Mouse (Mus musculus): ENCODE results near the gene Exd1. TPM values are rescaled to one million over a fixed set of nuclear protein-coding genes. Genes with fewer than 3 reads are reported as not detected.
"Not testable (repeated sequence)": the region's sequence is repeated elsewhere in the genome, so short reads cannot be mapped to it uniquely, and the experiment has no call there.

Gene Exd1
- polyA plus RNA-seq, 1 experiment from 2014 or later: 0.71 TPM

DNA sequence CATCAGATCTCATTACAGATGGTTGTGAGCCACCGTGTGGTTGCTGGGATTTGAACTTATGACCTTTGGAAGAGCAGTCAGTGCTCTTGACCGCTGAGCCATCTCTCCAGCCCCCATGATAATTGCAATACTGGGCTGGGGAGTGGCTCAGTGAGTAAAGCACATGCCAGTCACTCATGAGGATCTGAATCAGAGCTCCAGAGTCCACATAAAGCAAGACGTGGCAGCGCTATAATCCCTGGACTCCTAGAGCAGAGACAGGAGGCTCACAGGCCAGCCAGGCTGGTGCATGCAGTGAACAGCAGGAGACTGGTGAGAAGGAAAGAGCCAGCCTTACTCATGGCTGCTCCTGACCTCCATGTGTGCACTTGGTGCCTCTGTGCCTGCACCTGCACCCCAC, 22.0 kb downstream of the Exd1 start:
- Histone ChIP-seq H3K4me1 (no peaks in the 10 kb centered on the region), H3K4me2 (no peak overlapping the region), H3K4me3 (replicated peaks) (no peak overlapping the region), H3K27ac (no peak overlapping the region), H3K9ac (no peak overlapping the region), H3K9me3 (replicated peaks) (no peaks in the 10 kb centered on the region), H3K27me3 (no peaks in the 10 kb centered on the region), H3K36me3 (no peaks in the 10 kb centered on the region)
- ATAC-seq (replicated peaks; ENCODE audit: low FRiP score): no peak
- 42% methylated on average over 4 of the region's 4 CpGs for WGBS

DNA sequence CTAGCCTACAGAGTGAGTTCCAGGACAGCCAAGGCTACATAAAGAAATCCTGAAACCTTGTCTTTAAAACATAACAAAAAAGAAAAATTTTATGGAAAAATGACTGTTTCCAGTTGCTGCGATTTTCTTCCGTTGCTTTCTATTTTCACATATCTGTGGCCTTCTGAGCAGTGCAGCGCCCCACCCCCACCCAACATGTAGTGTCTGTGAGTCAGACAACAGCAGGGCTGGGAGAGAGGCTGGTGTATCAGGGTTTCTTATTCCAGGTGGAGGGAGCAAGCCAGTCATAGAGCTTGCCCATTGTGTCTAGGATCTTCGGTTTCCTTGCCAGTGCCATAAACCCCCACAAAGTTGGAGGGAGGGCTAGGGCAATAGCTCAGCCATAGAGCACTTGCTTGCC, 23.6 kb downstream of the Exd1 start:
- Histone ChIP-seq H3K9me3 (replicated peaks) (no peaks in the 10 kb centered on the region), H3K27ac (no peak overlapping the region), H3K36me3 (no peaks in the 10 kb centered on the region), H3K4me2 (no peak overlapping the region), H3K4me1 (no peaks in the 10 kb centered on the region), H3K9ac (no peak overlapping the region), H3K27me3 (no peaks in the 10 kb centered on the region), H3K4me3 (replicated peaks) (no peak overlapping the region)
- WGBS: 73% methylated on average over 4 of the region's 4 CpGs
- no peak for ATAC-seq (replicated peaks; ENCODE audit: low FRiP score)

DNA sequence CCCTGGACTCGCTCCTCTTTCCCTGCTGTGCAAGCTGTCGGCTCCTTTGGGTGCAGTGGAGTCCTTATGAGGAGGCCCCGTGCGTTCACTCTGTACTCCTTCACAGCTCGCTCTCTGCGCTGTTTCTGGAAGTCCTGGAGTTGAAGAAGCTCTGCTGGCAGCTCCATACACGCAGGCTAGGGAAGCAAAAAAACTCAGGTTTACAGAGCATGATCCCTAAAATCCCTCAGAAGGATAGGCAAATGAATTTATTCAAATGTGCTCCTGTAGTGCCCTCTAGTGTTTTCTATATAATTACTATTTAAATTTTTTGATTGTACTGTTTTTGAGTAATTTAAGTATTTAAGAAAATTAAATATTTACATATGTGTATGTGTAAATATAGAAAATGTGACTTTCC, 26.9 kb downstream of the Exd1 start:
- Histone ChIP-seq H3K27me3 (no peaks in the 10 kb centered on the region), H3K9ac (no peak overlapping the region), H3K4me3 (replicated peaks) (no peak overlapping the region), H3K4me2 (no peak overlapping the region), H3K9me3 (replicated peaks) (no peaks in the 10 kb centered on the region), H3K36me3 (no peaks in the 10 kb centered on the region), H3K27ac (no peak overlapping the region), H3K4me1 (no peaks in the 10 kb centered on the region)
- no peak for ATAC-seq (replicated peaks; ENCODE audit: low FRiP score)
- WGBS: 76% methylated on average over 7 of the region's 7 CpGs

DNA sequence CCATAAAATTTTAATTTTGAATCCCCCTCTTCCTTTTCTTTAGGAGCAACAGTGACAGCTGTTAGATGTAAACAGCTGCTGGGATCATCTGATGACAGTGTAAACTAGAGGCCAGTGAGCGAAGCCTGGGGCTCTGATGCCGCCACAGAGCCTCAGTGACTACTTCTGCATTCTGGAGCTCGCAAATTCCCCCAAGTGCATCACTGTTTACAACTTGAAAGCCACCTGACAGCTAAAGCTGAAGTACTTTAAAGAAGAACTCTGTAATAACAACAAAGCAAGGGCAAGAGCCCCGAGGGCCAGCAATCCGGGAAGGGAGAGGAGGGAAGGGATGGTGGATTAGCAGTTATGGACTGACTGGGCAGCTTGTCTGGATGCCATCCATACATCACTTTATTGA, 30.6 kb downstream of the Exd1 start:
- no peak overlapping the region for H3K9ac ChIP-seq
- ATAC-seq (replicated peaks; ENCODE audit: low FRiP score): no peak
- no peaks in the 10 kb centered on the region for H3K36me3 ChIP-seq
- no peaks in the 10 kb centered on the region for H3K27me3 ChIP-seq
- no peak overlapping the region for H3K4me2 ChIP-seq
- H3K4me1 ChIP-seq: no peaks in the 10 kb centered on the region
- no peaks in the 10 kb centered on the region for H3K9me3 ChIP-seq (replicated peaks)
- H3K27ac ChIP-seq: no peak overlapping the region
- H3K4me3 ChIP-seq (replicated peaks): no peak overlapping the region
- 43% methylated on average over 5 of the region's 5 CpGs for WGBS

DNA sequence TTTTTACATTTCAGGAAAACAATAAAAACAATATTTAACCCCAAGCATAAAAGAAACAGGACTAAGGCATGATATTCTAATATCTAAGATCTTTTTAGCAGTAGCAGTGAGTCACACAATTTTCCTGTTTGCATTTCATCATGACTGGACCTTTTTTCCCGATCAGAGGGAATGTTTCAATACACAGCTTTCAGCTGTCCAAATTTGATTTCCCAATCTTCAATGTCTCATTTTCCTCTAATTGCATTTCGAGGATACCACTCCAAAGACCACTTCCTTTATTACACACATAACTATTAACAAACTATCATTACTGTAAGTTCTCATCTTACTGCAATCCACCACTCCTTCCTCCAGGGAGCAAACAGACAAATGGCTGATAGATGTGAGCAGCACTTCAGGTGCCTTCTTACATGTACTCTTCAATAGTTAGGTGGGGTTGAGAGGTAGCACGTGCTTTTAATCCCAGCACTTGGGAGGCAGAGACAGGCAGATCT, 33.4 kb downstream of the Exd1 start:
- Histone ChIP-seq H3K27me3 (no peaks in the 10 kb centered on the region), H3K4me2 (no peak overlapping the region), H3K9me3 (replicated peaks) (no peaks in the 10 kb centered on the region), H3K4me3 (replicated peaks) (no peak overlapping the region), H3K27ac (no peak overlapping the region), H3K36me3 (no peaks in the 10 kb centered on the region), H3K9ac (no peak overlapping the region), H3K4me1 (no peaks in the 10 kb centered on the region)
- WGBS: 84% methylated on average over 3 of the region's 3 CpGs
- ATAC-seq (replicated peaks; ENCODE audit: low FRiP score): no peak

DNA sequence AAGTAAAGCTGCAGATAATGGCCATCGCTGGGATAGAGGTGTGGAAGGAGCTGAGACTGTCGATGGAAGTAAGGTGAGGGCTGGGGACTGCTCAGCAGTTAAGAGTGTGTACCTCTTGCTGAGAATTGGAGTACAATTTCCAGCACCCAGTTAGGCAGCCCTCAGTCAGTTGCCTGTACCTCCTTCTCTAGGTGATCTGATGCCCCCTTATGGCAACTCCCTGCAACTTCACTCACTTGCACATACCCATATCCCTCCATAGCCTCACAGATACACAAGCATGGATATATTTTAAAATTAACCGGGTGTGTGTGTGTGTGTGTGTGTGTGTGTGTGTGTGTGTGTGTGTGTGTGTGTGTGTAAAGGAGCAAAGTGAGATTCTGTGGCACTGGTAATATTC, 35.1 kb downstream of the Exd1 start:
- no peak for ATAC-seq (replicated peaks; ENCODE audit: low FRiP score)
- 84% methylated on average over 3 of the region's 3 CpGs for WGBS
- H3K4me1 ChIP-seq: no peaks in the 10 kb centered on the region
- H3K9me3 ChIP-seq (replicated peaks): no peaks in the 10 kb centered on the region
- no peak overlapping the region for H3K9ac ChIP-seq
- H3K27me3 ChIP-seq: no peaks in the 10 kb centered on the region
- no peak overlapping the region for H3K27ac ChIP-seq
- H3K4me3 ChIP-seq (replicated peaks): no peak overlapping the region
- no peaks in the 10 kb centered on the region for H3K36me3 ChIP-seq
- no peak overlapping the region for H3K4me2 ChIP-seq

DNA sequence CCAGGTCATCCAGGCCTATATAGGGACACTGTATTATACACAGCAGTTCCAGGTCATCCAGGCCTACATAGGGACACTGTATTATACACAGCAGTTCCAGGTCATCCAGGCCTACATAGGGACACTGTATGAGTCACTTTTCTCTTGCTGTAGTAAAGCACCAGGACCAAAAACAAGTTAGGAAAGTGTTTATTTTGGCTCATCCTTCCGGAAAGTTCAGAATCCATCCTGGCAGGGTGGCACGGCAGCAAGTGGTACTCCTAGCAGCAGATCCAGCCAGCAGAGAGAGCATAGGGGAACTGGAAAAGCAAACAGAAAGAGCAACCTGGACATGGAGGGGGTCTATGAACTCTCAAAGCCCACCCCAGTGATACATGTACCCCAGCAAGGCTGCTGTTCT, 36.6 kb downstream of the Exd1 start:
- no peaks in the 10 kb centered on the region for H3K27me3 ChIP-seq
- H3K9ac ChIP-seq: no peak overlapping the region
- ATAC-seq (replicated peaks; ENCODE audit: low FRiP score): no peak
- 78% methylated on average over 2 of the region's 2 CpGs for WGBS
- H3K4me1 ChIP-seq: no peaks in the 10 kb centered on the region
- no peak overlapping the region for H3K4me3 ChIP-seq (replicated peaks)
- no peaks in the 10 kb centered on the region for H3K36me3 ChIP-seq
- no peaks in the 10 kb centered on the region for H3K9me3 ChIP-seq (replicated peaks)
- no peak overlapping the region for H3K27ac ChIP-seq
- no peak overlapping the region for H3K4me2 ChIP-seq

DNA sequence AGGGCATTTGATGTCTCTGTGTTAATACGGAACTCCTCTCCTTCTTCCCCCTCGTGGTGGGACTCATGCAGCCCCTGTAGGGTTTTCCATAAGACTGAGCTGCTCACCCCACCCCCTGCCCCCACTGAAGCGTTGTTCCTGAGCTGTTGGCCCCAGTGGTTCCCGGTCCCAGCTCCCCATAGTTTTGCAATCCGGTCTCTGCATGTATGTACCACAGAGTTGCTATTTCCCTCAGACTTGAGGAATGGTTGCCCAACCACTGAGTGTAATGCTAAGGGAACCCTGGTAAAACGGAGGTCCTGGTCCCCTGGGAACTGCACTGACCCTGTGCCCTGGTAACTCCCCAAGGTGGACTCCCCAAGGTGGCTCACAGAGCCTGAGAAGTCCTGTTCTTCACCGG, 38.9 kb downstream of the Exd1 start:
- H3K36me3 ChIP-seq; ATAC-seq (replicated peaks; ENCODE audit: low FRiP score): not testable (repeated sequence)
- WGBS: 66% methylated on average over 7 of the region's 7 CpGs

DNA sequence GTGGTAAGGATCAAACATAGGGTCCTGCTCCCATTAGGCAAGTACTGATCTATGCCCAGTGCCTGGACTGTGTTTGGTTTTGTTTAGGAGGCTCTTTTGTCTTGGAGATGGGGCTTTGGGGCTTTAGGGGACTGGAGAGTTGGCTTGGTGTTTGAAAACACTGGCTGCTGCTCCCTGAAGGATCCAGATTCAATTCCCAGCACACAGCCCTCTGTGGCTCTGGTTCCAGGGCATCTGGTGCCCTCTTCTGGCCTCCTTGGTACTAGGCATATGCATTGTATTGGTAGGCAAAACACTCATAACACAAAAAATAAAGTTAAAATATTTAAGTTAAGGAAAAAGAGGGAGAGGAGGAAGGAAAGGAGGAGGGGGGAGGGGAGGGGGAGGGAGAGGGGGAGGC, 40.3 kb downstream of the Exd1 start:
- H3K27ac ChIP-seq: no peak overlapping the region
- no peaks in the 10 kb centered on the region for H3K4me1 ChIP-seq
- no peak overlapping the region for H3K4me3 ChIP-seq (replicated peaks)
- no peaks in the 10 kb centered on the region for H3K27me3 ChIP-seq
- no peak for ATAC-seq (replicated peaks; ENCODE audit: low FRiP score)
- no peak overlapping the region for H3K9ac ChIP-seq
- H3K9me3 ChIP-seq (replicated peaks): no peaks in the 10 kb centered on the region
- no peaks in the 10 kb centered on the region for H3K36me3 ChIP-seq
- no peak overlapping the region for H3K4me2 ChIP-seq

More for the DNA sequence above, 38.9 kb downstream of the Exd1 start:
- not testable (repeated sequence) for H3K9ac ChIP-seq; H3K4me3 ChIP-seq (replicated peaks); H3K27me3 ChIP-seq; H3K9me3 ChIP-seq (replicated peaks); H3K27ac ChIP-seq; H3K4me1 ChIP-seq; H3K4me2 ChIP-seq

DNA sequence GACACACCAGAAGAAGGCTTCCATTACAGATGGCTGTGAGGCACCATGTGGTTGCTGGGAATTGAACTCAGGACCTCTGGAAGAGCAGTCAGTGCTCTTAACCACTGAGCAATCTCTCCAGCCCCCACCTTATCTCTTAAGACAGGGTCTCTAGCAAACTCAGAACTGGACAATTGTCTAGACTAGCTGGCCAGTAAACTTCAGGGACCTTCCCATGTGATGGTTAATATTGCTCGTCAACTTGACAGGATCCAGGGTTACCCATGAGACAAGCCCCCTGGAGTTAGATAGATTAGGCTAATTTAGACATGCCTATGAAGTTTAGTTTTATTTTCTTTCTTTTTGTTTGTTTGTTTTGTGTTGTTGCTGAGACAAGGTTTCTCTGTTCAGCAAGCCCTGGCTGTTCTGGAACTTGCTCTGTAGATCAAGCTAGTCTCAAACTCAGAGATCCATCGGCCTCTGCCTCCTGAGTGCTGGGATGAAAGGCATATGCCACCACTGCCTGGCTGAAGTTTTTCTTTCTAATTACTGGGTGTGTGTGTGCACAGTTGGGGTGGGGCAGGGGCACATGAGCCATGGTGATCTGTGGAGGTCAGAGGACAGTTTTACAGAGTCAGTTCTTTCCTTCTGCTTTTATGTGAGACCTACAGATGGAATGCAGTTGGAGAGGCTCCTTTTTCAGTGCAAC, 46.3 kb downstream of the Exd1 start:
- H3K9me3 ChIP-seq (replicated peaks): no peaks in the 10 kb centered on the region
- 82% methylated on average over 2 of the region's 2 CpGs for WGBS
- no peak overlapping the region for H3K27ac ChIP-seq

DNA sequence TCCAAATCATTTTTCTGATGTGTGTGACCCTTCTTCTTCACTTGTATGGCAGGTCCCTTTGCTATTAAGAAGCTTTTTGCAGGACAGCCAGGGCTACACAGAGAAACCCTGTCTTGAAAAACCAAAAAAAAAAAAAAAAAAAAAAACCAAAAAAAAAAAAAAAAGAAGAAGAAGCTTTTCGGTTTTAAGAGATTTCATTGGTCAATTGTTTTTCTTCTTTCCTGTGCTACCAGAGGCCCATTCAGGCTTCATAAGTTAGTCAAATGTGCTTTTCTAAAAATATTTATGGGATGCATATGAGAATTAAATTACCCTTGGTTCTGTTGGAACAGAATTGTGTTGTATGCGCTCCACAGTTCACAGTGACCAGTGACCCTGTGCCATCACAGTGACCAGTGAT, 48.6 kb downstream of the Exd1 start:
- H3K4me3 ChIP-seq (replicated peaks): no peak overlapping the region
- H3K4me2 ChIP-seq: no peak overlapping the region
- no peaks in the 10 kb centered on the region for H3K27me3 ChIP-seq
- H3K27ac ChIP-seq: no peak overlapping the region
- no peaks in the 10 kb centered on the region for H3K36me3 ChIP-seq
- H3K4me1 ChIP-seq: no peaks in the 10 kb centered on the region
- no peaks in the 10 kb centered on the region for H3K9me3 ChIP-seq (replicated peaks)
- no peak overlapping the region for H3K9ac ChIP-seq
- WGBS: 75% methylated on average over 2 of the region's 2 CpGs
- no peak for ATAC-seq (replicated peaks; ENCODE audit: low FRiP score)

More for the DNA sequence above, 46.3 kb downstream of the Exd1 start:
- no peak for ATAC-seq (replicated peaks; ENCODE audit: low FRiP score)
- Histone ChIP-seq H3K9ac (no peak overlapping the region), H3K27me3 (no peaks in the 10 kb centered on the region), H3K36me3 (no peaks in the 10 kb centered on the region), H3K4me1 (no peaks in the 10 kb centered on the region), H3K4me3 (replicated peaks) (no peak overlapping the region), H3K4me2 (no peak overlapping the region)

DNA sequence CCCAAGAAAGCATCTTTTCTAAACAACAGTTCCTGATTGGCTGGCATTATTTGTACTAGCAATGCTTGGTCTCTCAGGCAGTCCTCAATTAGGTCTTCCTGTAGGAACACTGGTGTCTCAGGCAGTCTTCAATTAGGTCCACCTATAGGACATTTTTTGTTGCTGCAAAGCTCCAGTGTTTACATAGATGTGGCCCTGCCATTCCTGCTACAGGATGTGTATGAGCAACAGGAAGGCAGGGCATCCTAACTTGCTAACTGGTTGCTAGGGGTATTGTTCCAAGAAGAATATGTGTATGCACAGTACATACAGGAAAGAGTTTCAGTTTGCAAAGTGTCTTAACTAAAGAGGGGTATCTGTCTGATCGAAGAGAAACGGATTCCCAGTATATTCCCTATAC, 51.3 kb downstream of the Exd1 start:
- WGBS: 97% methylated on average over 2 of the region's 2 CpGs
- no peaks in the 10 kb centered on the region for H3K27me3 ChIP-seq

DNA sequence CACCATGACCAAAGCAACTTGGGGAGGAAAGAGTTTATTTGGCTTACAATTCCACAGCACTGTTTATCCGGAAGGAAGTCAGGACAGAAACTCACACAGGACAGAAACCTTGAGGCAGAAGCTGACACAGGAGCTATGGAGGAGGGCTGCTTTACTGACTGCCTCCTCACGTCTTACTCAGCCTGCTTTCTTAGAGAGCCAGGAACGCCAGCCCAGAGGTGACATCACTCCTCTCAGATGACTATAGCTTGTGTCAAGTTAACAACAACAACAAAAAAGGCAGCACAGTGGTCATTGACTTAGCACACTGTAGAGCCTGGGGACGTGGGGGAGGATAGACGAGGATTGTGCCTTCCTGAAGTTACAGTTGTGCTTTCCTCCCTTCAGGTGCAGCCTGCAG, 55.5 kb downstream of the Exd1 start:
- H3K27ac ChIP-seq: no peak overlapping the region
- ATAC-seq (replicated peaks; ENCODE audit: low FRiP score): no peak

More for the DNA sequence above, 51.3 kb downstream of the Exd1 start:
- Histone ChIP-seq H3K27ac (no peak overlapping the region), H3K9me3 (replicated peaks) (no peaks in the 10 kb centered on the region), H3K4me2 (no peak overlapping the region), H3K9ac (no peak overlapping the region), H3K36me3 (no peaks in the 10 kb centered on the region), H3K4me3 (replicated peaks) (no peak overlapping the region), H3K4me1 (peaks cover 4% of the 10 kb centered on the region; the same call in 1 of the 2 replicates)
- no peak for ATAC-seq (replicated peaks; ENCODE audit: low FRiP score)

More for the DNA sequence above, 55.5 kb downstream of the Exd1 start:
- H3K4me3 ChIP-seq (replicated peaks): no peak overlapping the region
- no peak overlapping the region for H3K9ac ChIP-seq
- H3K36me3 ChIP-seq: no peaks in the 10 kb centered on the region
- peaks cover 4% of the 10 kb centered on the region; the same call in 1 of the 2 replicates for H3K4me1 ChIP-seq
- 22% methylated on average over 5 of the region's 5 CpGs for WGBS
- H3K9me3 ChIP-seq (replicated peaks): no peaks in the 10 kb centered on the region
- no peak overlapping the region for H3K4me2 ChIP-seq
- no peaks in the 10 kb centered on the region for H3K27me3 ChIP-seq

Data from kidney, embryonic 15.5 days (tissue).